Mouse (Mus musculus) NIH3T3 (cell line): Measurements from ENCODE around the gene Mcm6.
"Not testable (repeated sequence)": the region's sequence is repeated elsewhere in the genome, so short reads cannot be mapped to it uniquely, and the experiment has no call there.

Experiments
- DNase-seq: peaks from one replicate; pipeline ENCODE4 v3.0.0-alpha.2; 2012; ENCODE audit warnings: low read depth

Gene Mcm6

GRCm38 (mm10) chr1:128330313-128330712 is 29.2 kb downstream of the Mcm6 start:
- no peak for DNase-seq

GRCm38 (mm10) chr1:128328218-128328617 is 31.2 kb downstream of the Mcm6 start, which contains the start of gene Lct:
Gene Lct, minus strand, starts transcription at chr1:128328318.
- no peak for DNase-seq

GRCm38 (mm10) chr1:128327165-128327564 is 32.3 kb downstream of the Mcm6 start:
- DNase-seq = no peak

GRCm38 (mm10) chr1:128324776-128325175 is 34.7 kb downstream of the Mcm6 start:
- DNase-seq = no peak

- DNase-seq = no peak
Measured at GRCm38 (mm10) chr1:128323026-128323643, 36.3 kb downstream of the Mcm6 start.

- not testable (repeated sequence) for DNase-seq
Measured at GRCm38 (mm10) chr1:128319266-128319665, 40.2 kb downstream of the Mcm6 start.

GRCm38 (mm10) chr1:128314665-128315064 is 44.8 kb downstream of the Mcm6 start:
- DNase-seq = no peak

DNA sequence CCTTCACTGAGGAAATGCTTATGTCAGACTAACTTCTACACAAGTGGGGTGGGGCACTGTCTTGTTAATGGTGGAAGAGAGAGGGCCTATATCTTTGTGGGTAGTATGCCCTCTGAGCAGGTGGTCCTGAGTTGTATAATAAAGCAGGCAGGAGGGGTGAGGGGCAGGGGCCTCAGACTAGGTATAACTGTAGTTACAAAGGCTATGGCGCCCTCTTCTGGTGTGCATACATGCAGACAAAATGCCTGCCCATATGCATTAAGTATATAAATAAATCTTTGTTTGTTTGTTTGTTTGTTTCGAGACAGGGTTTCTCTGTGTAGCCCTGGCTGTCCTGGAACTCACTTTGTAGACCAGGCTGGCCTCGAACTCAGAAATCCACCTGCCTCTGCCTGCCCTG is 50.4 kb downstream of the Mcm6 start:
- DNase-seq = peak; percentile 23

DNA sequence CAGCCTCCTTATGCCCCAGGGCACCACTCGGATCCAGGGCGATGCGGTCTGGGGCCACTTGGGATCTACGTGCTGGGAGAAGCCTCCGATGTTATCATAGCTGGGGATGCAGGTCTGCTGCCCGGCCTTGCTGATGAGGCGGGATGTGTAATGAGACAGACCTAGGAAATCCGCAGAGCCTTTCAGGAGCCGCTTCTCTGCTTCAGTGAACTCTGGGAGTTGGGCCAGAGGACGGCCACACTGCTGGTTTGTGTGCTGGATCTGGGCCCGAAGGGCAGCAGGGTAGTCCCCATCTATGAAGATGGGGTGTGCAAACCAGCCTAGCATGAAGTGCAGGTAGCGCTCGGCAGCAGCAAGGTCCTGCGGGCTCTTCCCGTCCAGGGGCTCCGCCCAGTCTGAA is 55.6 kb downstream of the Mcm6 start:
- DNase-seq = no peak

DNA sequence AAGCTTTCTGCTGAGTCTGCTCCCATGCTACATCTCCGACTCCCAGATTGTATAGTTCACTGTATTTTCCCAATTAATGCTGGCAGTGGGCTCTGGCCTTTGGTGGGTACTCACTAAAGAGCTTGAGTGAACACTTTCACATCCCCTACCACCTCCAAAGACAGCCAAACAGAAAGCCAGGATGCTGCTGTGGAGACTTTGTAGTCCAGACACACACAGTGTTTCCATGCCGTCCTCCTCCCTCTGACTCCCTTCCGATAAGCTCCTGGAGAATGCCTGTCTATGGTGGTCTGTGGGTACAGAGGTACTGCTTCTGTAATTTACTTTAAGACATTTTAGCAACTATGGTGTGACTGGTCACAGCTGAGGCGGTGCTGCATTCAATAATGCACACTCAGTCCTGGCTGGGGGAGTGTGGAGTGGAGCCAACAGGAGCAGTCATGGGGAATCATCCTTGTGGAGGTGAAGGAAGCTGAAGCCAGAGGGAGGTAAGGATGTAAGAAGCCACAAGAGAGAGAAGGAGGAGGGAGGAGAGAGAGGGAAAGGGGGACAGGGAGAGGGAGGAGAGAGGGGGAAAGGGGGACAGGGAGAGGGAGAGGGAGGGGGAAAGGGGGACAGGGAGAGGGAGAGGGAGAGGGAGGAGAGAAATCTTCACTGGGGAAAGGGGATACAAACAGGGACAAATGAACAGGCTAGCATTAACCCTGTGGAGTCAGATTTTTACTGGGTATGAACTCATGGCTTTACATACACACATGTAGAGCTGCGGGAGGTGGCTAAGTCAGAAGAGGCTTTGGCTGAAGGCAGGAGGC is 63.5 kb downstream of the Mcm6 start:
- no peak for DNase-seq

GRCm38 (mm10) chr1:128295296-128295695 is 64.2 kb downstream of the Mcm6 start:
- no peak for DNase-seq

- DNase-seq = no peak
Measured at GRCm38 (mm10) chr1:128293524-128293923, 65.9 kb downstream of the Mcm6 start.

DNA sequence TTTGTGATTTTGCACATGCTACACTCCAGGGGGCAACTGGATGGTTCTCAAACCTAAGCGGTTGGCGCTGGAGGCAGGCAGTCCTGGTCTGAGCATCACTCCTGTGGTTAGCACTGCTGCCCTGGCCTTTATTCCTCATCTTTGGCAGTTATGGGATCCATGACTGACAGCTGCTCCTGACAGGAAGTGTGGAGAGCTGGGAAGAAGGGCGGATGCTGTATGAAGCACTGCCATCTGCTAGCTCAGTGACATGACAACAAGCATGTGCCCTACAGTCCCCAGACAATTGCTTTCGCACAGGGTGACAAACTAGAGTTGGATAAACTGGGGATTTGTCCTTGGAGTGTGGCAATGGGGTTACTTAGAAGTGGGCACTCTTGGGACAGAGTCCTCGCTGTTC is 69.2 kb downstream of the Mcm6 start:
- no peak for DNase-seq

- DNase-seq = no peak
Measured at GRCm38 (mm10) chr1:128285136-128285535, 74.3 kb downstream of the Mcm6 start.

- DNase-seq = no peak
Measured at GRCm38 (mm10) chr1:128284157-128284690, 75.2 kb downstream of the Mcm6 start.

GRCm38 (mm10) chr1:128282924-128283323 is 76.5 kb downstream of the Mcm6 start:
- no peak for DNase-seq

DNA sequence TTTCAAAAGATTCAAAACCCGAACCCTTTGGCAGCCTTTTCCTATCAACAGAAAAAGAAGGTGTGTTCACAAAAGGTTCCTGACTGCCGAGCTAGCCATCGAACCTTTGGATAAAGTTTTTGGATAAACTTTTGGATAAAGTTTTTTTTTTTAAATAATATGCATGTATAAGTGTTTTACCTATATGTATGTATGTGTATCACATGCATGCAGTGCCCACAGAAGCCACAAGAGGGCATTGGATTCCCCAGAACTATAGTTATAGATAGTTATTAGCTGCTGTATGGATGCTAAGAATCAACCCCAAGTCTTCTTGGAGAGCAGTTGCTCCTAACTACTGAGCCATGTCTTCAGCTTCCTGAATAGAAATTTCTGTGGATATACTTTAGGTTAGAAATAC is 77.7 kb downstream of the Mcm6 start:
- DNase-seq = peak; percentile 33
